Mouse (Mus musculus) spleen, adult 12 weeks (tissue): ENCODE measurements around the gene Tex2.

Experiments used
- DNase-seq: peaks from one replicate; pipeline ENCODE4 v3.0.0; 2022; ENCODE audit warnings: low spot score

Gene Tex2

DNA sequence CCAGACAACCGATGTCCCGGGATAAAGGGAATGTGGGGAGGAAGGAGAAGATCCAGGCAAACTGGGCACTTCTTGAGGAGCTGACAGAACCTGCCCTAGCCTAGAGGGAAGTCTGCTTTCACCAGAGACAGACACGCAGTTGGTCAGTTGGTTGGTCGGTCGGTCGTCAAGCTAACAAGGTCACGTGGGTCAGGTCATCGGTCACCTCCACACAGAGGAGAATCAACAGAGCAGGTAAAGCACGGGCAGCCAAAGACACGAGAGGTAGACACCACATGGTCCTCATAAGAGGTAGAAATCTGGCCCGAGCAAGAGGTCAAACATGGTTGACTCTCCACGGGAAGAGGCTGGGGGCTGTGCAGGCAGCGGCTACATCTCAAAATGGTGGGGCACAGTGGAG, 70.2 kb downstream of the Tex2 start:
- no peak for DNase-seq

DNA sequence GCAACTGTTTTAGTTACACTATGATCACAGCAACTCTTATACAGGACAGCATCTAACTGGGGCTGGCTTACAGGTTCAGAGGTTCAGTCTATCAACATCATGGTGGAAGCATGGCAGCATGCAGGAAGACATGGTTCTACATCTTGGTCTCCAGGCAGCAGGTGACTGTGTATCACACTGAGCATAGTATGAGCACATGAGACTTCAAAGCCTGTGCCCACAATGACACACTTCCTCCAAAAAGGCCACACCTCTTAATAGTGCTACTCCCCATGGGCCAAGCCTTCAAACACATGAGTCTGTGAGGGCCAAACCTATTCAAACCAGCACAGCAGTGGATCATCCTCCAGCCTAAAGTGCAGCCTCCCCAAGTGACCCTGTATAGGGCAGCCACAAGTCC, 70.8 kb downstream of the Tex2 start:
- no peak for DNase-seq

DNA sequence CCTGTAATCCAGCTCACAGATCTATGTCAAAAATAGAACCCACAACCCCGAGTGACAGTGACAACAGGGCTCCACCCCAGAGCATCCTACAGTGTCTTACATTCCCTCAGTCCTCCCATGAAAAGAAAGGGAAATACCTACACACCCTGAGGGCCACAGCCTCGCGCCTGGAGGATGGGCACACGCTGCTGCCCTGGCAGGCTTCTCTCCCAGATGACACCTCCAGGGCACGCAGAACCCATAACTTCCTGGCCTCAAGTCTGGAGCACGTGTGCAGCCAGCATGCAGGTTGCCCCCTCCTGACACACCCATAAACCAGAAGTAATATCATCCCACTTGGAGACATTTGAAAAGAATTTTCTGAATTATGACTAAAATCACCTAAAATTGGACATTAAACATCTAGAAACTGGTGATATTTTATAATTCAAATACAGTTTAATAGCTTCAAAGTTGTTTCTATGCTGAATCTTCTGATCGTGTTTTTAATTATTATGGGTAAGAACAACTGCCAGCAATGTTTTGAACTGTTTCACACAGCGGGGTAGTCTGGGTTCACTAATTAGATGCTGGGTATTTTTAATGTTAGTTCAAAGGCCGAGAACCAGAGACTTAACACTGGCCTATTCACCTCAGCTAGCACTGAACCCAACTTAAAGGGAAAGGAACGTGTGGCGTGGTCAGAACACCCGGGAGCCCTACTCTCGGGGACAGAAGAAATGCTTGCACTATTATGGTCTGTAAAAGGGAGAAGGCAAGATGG, 72.5 kb downstream of the Tex2 start:
- no peak for DNase-seq

GRCm38 (mm10) chr11:106536253-106536912, 76.8 kb downstream of the Tex2 start:
- no peak for DNase-seq

DNA sequence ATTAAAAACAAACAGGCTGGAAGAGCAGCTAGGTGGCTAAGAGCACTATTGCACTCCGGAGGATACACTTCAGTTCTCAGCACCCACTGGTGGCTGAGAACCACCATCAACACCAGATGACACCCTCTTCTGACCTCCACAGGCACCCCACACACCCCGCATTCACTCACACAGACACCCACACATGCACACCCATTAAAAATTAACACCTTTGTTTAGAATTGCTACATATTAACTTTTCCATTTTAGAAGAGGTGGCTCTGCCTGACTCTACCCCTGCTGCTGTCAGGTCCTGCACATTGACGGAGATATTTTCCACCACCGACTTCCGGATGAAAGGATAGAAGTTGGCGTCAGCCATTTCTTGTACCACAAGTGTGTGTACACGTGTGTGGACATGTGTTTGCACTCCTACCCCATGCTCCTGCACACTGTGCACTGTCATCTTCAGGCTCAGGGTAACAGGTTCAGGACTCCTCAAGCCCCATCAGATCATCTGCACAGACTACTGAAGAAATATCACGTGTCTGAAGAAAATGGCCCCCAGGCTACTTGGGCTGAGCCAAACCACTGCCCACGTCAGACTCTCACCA, 77.5 kb downstream of the Tex2 start:
- no peak for DNase-seq

DNA sequence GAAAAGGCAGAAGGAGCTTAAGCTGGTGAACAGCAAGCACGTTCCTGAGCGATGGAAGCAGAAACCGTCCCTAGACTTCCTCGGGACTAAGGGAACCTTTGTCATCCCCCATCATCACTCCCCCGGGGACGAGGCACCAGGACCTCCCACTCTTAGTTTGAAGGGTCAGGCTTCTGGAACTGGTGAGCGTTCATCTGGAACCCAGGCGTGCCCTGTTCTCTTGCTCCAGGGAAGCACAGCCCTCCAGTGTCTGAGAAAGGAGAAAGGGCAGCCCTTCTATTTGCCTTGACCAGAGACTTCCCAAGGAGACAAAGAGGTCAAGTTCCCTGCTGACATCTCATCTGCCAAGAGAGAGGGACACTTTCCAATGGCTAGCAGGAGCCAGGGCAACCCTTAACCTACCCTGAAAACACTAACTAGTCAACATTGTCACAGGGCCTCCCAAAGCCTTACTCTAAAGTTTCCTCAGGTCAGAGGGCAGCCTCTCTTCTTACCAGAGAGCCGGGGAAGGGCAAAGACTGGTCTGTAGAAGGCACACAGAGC, 80.9 kb downstream of the Tex2 start:
- DNase-seq, result no peak

DNA sequence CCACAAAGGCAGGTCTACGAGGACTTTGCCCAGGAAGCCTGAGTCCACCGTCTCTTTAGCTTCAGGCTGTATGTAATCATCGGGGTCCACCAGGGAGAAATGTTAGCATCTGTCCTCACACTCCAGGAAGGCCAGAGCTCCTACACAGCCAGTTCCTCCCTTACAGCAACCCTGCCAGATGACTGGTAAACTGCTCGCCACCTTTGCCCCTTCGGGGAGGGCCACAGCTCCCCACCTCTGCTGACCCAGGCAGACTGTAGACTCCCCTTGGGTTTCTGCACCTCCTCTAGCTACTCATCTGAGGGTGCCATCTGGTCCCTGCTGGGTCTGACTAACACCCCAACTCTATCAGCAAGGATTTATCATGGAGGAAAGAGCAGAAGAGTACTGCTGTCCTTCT, 83.4 kb downstream of the Tex2 start:
- no peak for DNase-seq

DNA sequence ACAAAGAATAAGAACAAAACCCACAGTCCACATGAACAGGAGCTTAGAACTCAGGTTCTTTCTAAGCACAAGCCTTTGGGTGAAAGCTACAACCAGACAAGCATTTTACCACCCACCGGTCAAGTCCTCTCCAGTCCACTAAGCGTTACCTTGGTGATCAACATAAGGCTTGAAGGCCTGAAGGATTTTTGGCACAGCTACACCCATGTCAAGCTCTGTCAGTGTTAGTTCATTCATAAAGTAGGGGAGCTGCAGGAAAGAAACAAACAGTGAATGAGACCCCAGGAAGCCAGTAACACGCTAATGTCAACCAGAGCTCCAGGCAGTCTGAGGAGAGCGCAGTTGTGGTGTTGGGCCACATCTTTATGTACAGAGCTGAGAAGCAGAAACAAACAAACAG, 84.1 kb downstream of the Tex2 start:
- DNase-seq, result no peak

DNA sequence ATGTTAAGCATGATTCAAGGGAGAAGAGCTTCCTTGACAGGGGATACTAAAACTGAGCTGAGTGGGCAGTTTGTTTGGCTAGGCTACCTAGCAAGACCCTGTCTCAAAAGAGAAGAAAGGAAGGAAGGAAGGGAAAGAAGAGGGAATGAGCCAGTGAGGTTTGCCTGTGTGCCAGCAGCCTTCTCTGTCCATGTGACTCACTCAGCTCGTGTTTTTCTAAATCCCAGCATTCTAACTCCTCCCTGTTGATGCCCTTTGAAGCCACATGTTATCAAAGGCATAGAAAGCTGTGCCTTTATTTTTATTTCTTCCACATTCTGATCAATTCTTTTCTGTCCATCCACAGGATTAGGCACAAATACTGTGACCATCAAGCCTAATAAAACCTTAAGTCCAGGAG, 85.3 kb downstream of the Tex2 start:
- DNase-seq, result no peak

- no peak for DNase-seq
Observed at GRCm38 (mm10) chr11:106527147-106527821, 85.9 kb downstream of the Tex2 start.

- no peak for DNase-seq
Observed at GRCm38 (mm10) chr11:106522538-106522937, 90.7 kb downstream of the Tex2 start.

- DNase-seq, result no peak
Observed at GRCm38 (mm10) chr11:106521612-106522011, 91.6 kb downstream of the Tex2 start.

GRCm38 (mm10) chr11:106520404-106520803, 92.8 kb downstream of the Tex2 start:
- DNase-seq, result no peak

GRCm38 (mm10) chr11:106519519-106519918, 93.7 kb downstream of the Tex2 start:
- DNase-seq, result no peak

DNA sequence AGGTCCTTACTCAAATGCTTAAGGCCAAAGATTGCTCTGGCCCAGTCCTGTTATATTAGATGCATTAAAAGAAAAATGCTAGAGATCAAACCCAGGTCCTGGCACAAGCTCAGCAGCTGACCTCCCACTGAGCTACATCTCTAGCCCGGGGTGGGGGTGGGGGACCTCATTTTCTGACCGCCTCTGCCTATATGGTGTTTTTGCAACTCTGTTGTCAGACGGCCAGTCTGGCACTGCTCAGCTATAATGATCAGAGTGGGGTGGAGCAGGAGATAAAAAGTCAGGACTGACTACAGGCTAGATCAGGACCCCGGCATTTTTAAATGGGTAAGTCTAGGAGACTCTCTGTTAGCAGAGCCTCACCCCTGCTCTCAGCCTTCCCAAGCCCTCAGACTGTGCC, 94.8 kb downstream of the Tex2 start:
- no peak for DNase-seq

DNA sequence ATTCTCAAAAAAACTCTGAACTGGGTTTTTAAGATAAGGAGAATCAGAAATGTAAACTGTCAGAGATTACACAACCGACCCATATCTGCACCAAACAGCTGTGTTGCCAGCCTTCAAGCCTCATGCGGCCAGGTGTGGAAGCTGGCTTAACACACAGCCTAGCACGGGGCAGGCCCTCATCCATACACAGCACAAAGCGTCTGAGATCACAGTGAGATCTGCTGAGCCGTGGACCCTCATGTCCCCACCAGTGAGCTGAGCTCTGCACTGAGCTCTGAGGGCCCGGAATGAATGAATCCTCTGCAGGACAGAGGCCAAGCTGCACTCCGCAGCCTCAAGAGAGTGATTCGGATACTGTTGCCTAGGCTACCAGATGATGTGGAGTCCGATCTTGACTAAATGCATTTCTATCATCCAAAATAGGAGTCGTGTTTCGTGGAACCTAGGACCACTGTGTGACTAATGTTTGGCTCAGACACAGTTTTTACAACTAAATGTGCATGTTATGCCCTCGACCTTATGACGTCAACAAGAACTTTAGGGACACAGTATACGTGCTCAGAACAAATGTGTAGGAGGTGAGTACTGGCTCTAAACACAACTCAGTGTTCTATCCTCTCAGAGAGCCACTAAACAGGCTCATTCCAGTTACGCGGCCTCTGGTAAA, 98.0 kb downstream of the Tex2 start:
- DNase-seq, result no peak

- no peak for DNase-seq
Observed at GRCm38 (mm10) chr11:106514446-106514845, 98.8 kb downstream of the Tex2 start.

GRCm38 (mm10) chr11:106513166-106513565, 100.1 kb downstream of the Tex2 start:
- no peak for DNase-seq

DNA sequence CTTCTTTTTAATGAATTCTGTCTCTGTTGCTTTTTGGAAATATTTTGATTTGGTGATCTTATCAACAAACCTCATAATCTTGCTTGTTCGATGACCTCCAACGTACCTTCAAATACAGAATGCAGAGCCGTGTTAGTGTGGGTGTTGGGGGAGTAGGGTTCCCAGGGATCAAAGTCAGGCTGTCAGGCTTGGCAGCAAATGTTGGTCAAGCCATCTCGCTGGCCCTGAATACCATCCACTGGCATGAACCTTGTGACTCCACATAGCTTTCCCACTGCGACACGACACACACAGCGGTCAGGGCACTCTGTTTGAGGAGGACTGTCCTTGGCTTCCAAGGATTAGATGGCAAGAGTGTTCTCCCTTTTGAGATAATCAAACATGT, 101.2 kb downstream of the Tex2 start:
- no peak for DNase-seq

- no peak for DNase-seq
Observed at GRCm38 (mm10) chr11:106511236-106512005, 101.8 kb downstream of the Tex2 start.

GRCm38 (mm10) chr11:106507638-106508037, 105.6 kb downstream of the Tex2 start:
- no peak for DNase-seq
